Mouse (Mus musculus) splenic B cell, adult 2 months (primary cell): ENCODE data around the gene Gngt1.

Experiments
- DNase-seq: peaks from one replicate; pipeline ENCODE4 v3.0.0-alpha.2; 2011; ENCODE audit warnings: low read depth, low spot score
- H3K27me3 ChIP-seq: 2 replicates; pipeline ENCODE4 v1.6.1; 2012; ENCODE audit warnings: mild to moderate bottlenecking, low read length, moderate library complexity, mixed read lengths; ENCODE audit not compliant: control insufficient read depth, poor library complexity, insufficient read depth, severe bottlenecking
- H3K36me3 ChIP-seq: 2 replicates; pipeline ENCODE4 v1.6.1; 2012; ENCODE audit warnings: mild to moderate bottlenecking, low read length, moderate library complexity, mixed read lengths; ENCODE audit not compliant: control insufficient read depth, poor library complexity, insufficient read depth, severe bottlenecking

Gene Gngt1

DNA sequence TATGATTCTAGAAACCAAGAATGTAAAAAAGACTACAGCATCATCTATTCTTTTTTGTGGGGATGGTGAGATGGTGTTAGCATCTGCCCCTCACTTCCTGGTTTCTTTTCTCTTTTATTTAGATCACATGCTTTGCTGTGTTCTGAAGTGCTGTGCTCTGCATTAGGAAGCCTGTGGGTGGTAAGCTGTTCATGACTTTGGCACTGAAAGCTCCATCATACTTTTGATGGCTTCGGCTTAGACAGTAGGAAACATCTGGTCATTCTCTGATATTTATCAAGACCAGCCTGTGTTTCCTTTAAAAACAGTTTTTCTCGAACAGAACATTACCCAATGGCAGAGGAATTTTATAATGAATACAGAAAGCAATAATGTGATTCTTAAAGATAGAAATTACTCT, 32.8 kb downstream of the Gngt1 start:
- DNase-seq, result no peak
- no peaks in the 10 kb centered on the region for H3K36me3 ChIP-seq

GRCm38 (mm10) chr6:4030956-4031355, 37.4 kb downstream of the Gngt1 start:
- Histone ChIP-seq H3K27me3 (no peaks in the 10 kb centered on the region), H3K36me3 (no peaks in the 10 kb centered on the region)
- no peak for DNase-seq

More for the DNA sequence above, 32.8 kb downstream of the Gngt1 start:
- H3K27me3 ChIP-seq, result no peaks in the 10 kb centered on the region

GRCm38 (mm10) chr6:4041821-4042220, 48.2 kb downstream of the Gngt1 start:
- DNase-seq, result no peak
- Histone ChIP-seq H3K27me3 (no peaks in the 10 kb centered on the region), H3K36me3 (no peaks in the 10 kb centered on the region)
